Mouse (Mus musculus) mouse embryonic stem cell (cell line): ENCODE data around the gene BC048562.

Source experiments
- in situ Hi-C, 2 experiments: fragments of 300-500 bp; cut with MboI; formaldehyde crosslinking; loops; 1 replicate in 1 of 2; 3 replicates in 1 of 2; pipeline ENCODE4 v1.14.3; 2019 to 2020; ENCODE audit warnings: low sequenced_read_pairs in 2 of 2, low pct_unique_long_range_greater_than_20kb in 1 of 2, mixed read lengths in 1 of 2; ENCODE audit not compliant: unreplicated experiment in 1 of 2

The BC048562 gene

DNA sequence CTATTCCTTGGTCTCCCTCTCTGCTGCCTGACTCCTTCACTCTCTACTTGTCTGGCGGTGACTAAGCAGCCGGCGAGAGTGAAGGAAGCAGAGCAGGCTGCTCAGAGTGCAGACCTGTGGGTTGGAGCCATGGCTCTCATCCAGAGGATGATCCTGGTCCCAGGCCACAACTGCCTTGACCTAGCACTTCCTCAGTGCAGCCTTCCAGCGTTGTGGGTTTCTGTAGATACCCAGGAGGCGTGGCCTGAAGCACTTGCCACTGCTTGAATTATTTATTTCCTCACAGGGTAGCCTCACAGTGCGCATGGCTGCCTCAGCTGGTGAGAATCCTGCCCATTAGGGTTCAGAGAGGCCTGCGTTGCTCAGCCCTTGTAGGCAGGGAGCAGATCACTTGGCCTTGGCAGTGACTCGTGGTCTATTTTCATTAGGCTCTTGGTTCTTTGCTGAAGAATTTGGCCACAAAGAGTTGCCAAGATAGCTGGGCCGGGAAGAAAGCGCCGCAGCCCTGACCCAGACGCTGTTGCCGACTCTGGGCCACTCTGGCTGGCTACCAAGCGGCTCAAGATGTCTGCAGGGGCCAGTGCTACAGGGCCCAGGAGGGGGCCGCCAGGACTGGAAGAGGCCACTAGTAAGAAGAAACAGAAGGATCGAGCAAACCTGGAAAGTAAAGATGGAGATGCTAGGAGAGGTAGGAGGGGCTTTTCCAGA is 55.9 kb downstream of the BC048562 start:
- in situ Hi-C loops: no loop called here

GRCm38 (mm10) chr9:108493246-108493645 is 57.0 kb downstream of the BC048562 start:
- in situ Hi-C loops: no loop called here

DNA sequence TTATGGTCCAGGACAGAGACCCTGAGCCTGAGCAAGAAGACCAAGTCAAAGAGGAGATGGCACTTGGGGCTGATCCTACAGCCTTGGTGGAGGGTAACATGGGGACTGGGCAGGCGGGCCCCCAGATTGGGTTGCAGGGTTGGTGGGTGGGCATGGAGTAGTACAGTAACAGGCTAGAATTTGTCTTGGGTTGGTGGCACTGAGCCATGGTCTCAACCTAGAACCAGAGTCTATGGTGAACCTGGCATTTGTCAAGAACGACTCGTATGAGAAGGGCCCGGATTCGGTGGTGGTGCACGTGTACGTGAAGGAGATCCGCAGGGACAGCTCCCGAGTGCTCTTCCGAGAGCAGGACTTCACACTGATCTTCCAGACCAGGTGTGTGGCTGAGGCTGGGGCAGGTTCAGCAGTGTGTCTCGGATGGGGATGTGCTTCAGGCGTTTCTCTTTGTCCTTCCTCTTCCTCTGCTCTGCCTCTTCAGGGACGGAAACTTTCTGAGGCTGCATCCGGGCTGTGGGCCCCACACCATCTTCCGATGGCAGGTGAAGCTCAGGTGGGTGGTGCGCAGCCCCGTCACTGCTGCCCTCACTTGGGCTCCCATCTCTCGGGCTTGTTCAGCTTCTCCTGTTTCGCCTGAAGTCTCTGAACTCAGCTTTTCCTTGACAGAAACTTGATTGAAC is 58.0 kb downstream of the BC048562 start:
- in situ Hi-C loops: no loop called here

DNA sequence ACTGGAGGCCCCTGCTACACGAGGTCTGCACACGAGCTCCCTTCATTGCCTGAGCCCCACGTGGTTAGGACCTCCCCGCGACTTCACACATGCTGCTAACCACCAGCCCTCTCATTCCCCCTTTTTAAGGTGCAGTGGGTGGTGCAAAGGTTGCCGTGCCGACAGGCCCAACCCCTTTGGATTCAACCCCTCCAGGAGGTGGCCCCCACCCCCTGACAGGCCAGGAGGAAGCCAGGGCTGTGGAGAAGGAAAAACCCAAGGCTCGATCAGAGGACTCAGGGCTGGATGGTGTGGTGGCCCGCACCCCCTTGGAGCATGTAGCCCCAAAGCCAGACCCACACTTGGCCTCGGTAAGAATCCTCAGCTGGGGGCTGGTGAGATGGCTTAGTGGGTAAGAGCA is 58.6 kb downstream of the BC048562 start:
- in situ Hi-C loops: no loop called here
